Mouse (Mus musculus): ENCODE data around the gene Cdkn2b. TPM values are rescaled to one million over a fixed set of nuclear protein-coding genes. Genes with fewer than 3 reads are reported as not detected.

The Cdkn2b gene
- total and polyA plus RNA-seq, 3 experiments = not detected

- Histone ChIP-seq H3K9me3 (replicated peaks; ENCODE audit: low read length) (no peaks in the 10 kb centered on the region), H3K27me3 (replicated peaks) (no peaks in the 10 kb centered on the region), H3K4me3 (replicated peaks in 1 of 3; ENCODE audit: low read depth in 2 of 3, low read length in 2 of 3, poor library complexity in 1 of 3) (no peak overlapping the region), H3K79me2 (replicated peaks; ENCODE audit: control insufficient read depth, extremely low read depth, insufficient read depth, poor library complexity, severe bottlenecking) (no peaks in the 10 kb centered on the region), H3K27ac (ENCODE audit: insufficient read depth, low read depth) (no peak overlapping the region), H3K4me1 (ENCODE audit: control insufficient read depth in 1 of 2, insufficient read depth in 2 of 2) (peaks cover 0 to 20% of the 10 kb centered on the region in 2 experiments; a peak in 2 of 4 replicates), H3K4me2 (ENCODE audit: insufficient read depth, low read depth, poor library complexity, severe bottlenecking) (no peak overlapping the region), H3K36me3 (replicated peaks in 1 of 2; ENCODE audit: control insufficient read depth in 1 of 2, insufficient read depth in 1 of 2, low read length in 1 of 2) (no peaks in the 10 kb centered on the region), H3K9ac (ENCODE audit: insufficient read depth, low read depth) (no peak overlapping the region)
- in situ Hi-C loops (cut with MboI; ENCODE audit: low pct_ligation_motif_present, low pct_unique_long_range_greater_than_20kb, low sequenced_read_pairs) (no loop called here), dilution Hi-C loops (cut with MboI; ENCODE audit: extremely low pct_ligation_motif_present, extremely low pct_unique_long_range_greater_than_20kb, low sequenced_read_pairs) (no loop called here)
- no peak for DNase-seq (ENCODE audit: extremely low read depth)
- no peak for TF ChIP-seq TCF12 (IDR thresholded peaks at IDR 0.05; ENCODE audit: low read depth, low read length)
- TF ChIP-seq MAX (IDR thresholded peaks at IDR 0.05; ENCODE audit: low read length) = no peak
- TF ChIP-seq ZMIZ1 (IDR thresholded peaks at IDR 0.05; ENCODE audit: low read depth, low read length) = no peak
- TF ChIP-seq UBTF (IDR thresholded peaks at IDR 0.05; ENCODE audit: low read depth, low read length) = no peak
- TF ChIP-seq MAZ (IDR thresholded peaks at IDR 0.05; ENCODE audit: low read depth, low read length) = no peak
These were observed 40.2 kb upstream of the Cdkn2b start for GRCm38 (mm10) chr4:89350938-89351451.

- DNase-seq (ENCODE audit: extremely low read depth) = no peak
- H3K4me2 ChIP-seq (ENCODE audit: insufficient read depth, low read depth, poor library complexity, severe bottlenecking) = no peak overlapping the region
- H3K4me1 ChIP-seq (ENCODE audit: control insufficient read depth in 1 of 2, insufficient read depth in 2 of 2) = peaks cover 0 to 20% of the 10 kb centered on the region in 2 experiments; a peak in 2 of 4 replicates
- in situ Hi-C loops (cut with MboI; ENCODE audit: low pct_ligation_motif_present, low pct_unique_long_range_greater_than_20kb, low sequenced_read_pairs) = no loop called here
- no peaks in the 10 kb centered on the region for H3K36me3 ChIP-seq (replicated peaks in 1 of 2; ENCODE audit: control insufficient read depth in 1 of 2, insufficient read depth in 1 of 2, low read length in 1 of 2)
- H3K4me3 ChIP-seq (replicated peaks in 1 of 3; ENCODE audit: low read depth in 2 of 3, low read length in 2 of 3, poor library complexity in 1 of 3) = no peak overlapping the region
- no peak for TF ChIP-seq GABPA (IDR thresholded peaks at IDR 0.05; ENCODE audit: insufficient replicate concordance, low read depth, low read length)
- TF ChIP-seq USF1 (IDR thresholded peaks at IDR 0.05; ENCODE audit: low read depth, low read length) = no peak
- no peak for TF ChIP-seq POLR2A (IDR thresholded peaks at IDR 0.05; ENCODE audit: low read depth, low read length)
- no peak for TF ChIP-seq TBP (conservative IDR thresholded peaks at IDR 0.05; ENCODE audit: low read depth, low read length)
- TF ChIP-seq ELF1 (IDR thresholded peaks at IDR 0.05; ENCODE audit: low read depth, low read length) = no peak
- no peak for TF ChIP-seq PAX5 (IDR thresholded peaks at IDR 0.05; ENCODE audit: low read length)
- no peak for TF ChIP-seq JUN (IDR thresholded peaks at IDR 0.05; ENCODE audit: insufficient read depth, low read depth, low read length)
- TF ChIP-seq SMC3 (IDR thresholded peaks at IDR 0.05; ENCODE audit: low read depth, low read length) = no peak
- no peak for TF ChIP-seq NELFE (IDR thresholded peaks at IDR 0.05; ENCODE audit: low read depth, low read length)
- H3K27me3 ChIP-seq (replicated peaks) = no peaks in the 10 kb centered on the region
- H3K9ac ChIP-seq (ENCODE audit: insufficient read depth, low read depth) = no peak overlapping the region
- dilution Hi-C loops (cut with MboI; ENCODE audit: extremely low pct_ligation_motif_present, extremely low pct_unique_long_range_greater_than_20kb, low sequenced_read_pairs) = no loop called here
- no peak overlapping the region for H3K27ac ChIP-seq (ENCODE audit: insufficient read depth, low read depth)
- no peaks in the 10 kb centered on the region for H3K79me2 ChIP-seq (replicated peaks; ENCODE audit: control insufficient read depth, extremely low read depth, insufficient read depth, poor library complexity, severe bottlenecking)
- H3K9me3 ChIP-seq (replicated peaks; ENCODE audit: low read length) = no peaks in the 10 kb centered on the region
These were observed 39.6 kb upstream of the Cdkn2b start for GRCm38 (mm10) chr4:89350391-89350790.

GRCm38 (mm10) chr4:89348842-89349241 is 38.0 kb upstream of the Cdkn2b start:
- no peaks in the 10 kb centered on the region for H3K36me3 ChIP-seq (replicated peaks in 1 of 2; ENCODE audit: control insufficient read depth in 1 of 2, insufficient read depth in 1 of 2, low read length in 1 of 2)
- H3K4me2 ChIP-seq (ENCODE audit: insufficient read depth, low read depth, poor library complexity, severe bottlenecking) = no peak overlapping the region
- no peaks in the 10 kb centered on the region for H3K9me3 ChIP-seq (replicated peaks; ENCODE audit: low read length)
- H3K9ac ChIP-seq (ENCODE audit: insufficient read depth, low read depth) = no peak overlapping the region
- H3K4me3 ChIP-seq (replicated peaks in 1 of 3; ENCODE audit: low read depth in 2 of 3, low read length in 2 of 3, poor library complexity in 1 of 3) = no peak overlapping the region
- dilution Hi-C loops (cut with MboI; ENCODE audit: extremely low pct_ligation_motif_present, extremely low pct_unique_long_range_greater_than_20kb, low sequenced_read_pairs) = no loop called here
- in situ Hi-C loops (cut with MboI; ENCODE audit: low pct_ligation_motif_present, low pct_unique_long_range_greater_than_20kb, low sequenced_read_pairs) = no loop called here
- H3K27ac ChIP-seq (ENCODE audit: insufficient read depth, low read depth) = no peak overlapping the region
- TF ChIP-seq RAD21 (IDR thresholded peaks at IDR 0.05; ENCODE audit: low read depth, low read length) = no peak
- TF ChIP-seq USF2 (conservative IDR thresholded peaks at IDR 0.05; ENCODE audit: low read depth, low read length) = no peak
- no peak for TF ChIP-seq MAX (IDR thresholded peaks at IDR 0.05; ENCODE audit: low read length)
- no peak for DNase-seq (ENCODE audit: extremely low read depth)
- no peaks in the 10 kb centered on the region for H3K27me3 ChIP-seq (replicated peaks)
- H3K79me2 ChIP-seq (replicated peaks; ENCODE audit: control insufficient read depth, extremely low read depth, insufficient read depth, poor library complexity, severe bottlenecking) = no peaks in the 10 kb centered on the region
- H3K4me1 ChIP-seq (ENCODE audit: control insufficient read depth in 1 of 2, insufficient read depth in 2 of 2) = peaks cover 0 to 10% of the 10 kb centered on the region in 2 experiments; a peak in 1 of 4 replicates

Data from CH12.LX (cell line).